Mouse (Mus musculus) lung, postnatal 0 days (tissue): ENCODE results near the gene Prss33.

ENCODE experiments used
- CTCF ChIP-seq: IDR thresholded peaks from 2 replicates; pipeline ENCODE4 v1.5.1; 2016; ENCODE audit warnings: antibody characterized with exemption, mild to moderate bottlenecking
- EP300 ChIP-seq: IDR thresholded peaks from 2 replicates; pipeline ENCODE4 v1.6.1; 2016; ENCODE audit warnings: antibody characterized with exemption, mild to moderate bottlenecking, control low read depth

DNA sequence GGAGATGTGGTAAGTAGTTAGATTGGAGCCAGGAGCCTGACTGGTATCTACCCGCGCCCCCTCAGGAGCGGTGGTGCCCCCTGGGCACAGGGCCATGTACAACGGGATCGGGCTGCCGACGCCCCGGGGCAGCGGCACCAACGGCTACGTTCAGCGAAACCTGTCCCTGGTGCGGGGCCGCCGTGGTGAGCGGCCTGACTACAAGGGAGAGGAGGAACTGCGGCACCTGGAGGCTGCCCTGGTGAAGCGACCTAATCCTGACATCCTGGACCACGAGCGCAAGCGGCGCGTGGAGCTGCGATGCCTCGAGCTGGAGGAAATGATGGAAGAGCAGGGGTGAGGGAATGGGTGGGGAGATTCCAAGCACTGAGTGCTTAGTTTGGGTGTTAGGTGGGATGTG lies 29.0 kb downstream of the Prss33 start:
- TF ChIP-seq CTCF (peak; percentile 59), EP300 (no peak)
